Mouse (Mus musculus): ENCODE data around the gene Erich6.
A peak's percentile ranks its signal among the peaks of the same experiment; 100 is the strongest.
"Not testable (repeated sequence)": the region's sequence is repeated elsewhere in the genome, so short reads cannot be mapped to it uniquely, and the experiment has no call there.

The Erich6 gene

GRCm38 (mm10) chr3:58631693-58632092, 5.3 kb downstream of the Erich6 start:
- DNase-seq: no peak

- no peak for DNase-seq
Observed at GRCm38 (mm10) chr3:58624981-58625380, 12.0 kb downstream of the Erich6 start.

- DNase-seq: no peak
Observed at GRCm38 (mm10) chr3:58622665-58623394, 14.2 kb downstream of the Erich6 start.

GRCm38 (mm10) chr3:58621066-58621465, 15.9 kb downstream of the Erich6 start:
- DNase-seq: no peak

- no peak for DNase-seq
Observed at GRCm38 (mm10) chr3:58609985-58610384, 27.0 kb downstream of the Erich6 start.

DNA sequence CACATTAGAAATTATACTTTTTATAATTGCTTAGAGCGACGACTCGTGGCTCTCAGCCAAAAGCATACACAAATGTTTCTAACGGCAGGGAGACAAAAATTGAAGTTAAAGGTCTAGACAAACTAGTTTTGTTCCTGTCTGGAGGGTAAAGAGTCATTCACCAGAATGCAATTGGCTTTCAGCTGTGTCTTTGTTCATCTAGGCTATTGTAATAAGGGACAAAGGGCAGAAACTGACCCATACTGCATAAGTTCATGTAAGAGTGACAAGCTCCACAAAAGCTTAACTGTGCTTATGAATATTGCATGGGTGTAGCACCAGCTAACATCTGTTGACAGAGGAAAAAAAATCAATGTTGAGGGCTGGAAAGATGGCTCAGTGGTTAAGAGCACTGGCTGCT, 28.5 kb downstream of the Erich6 start:
- no peak for DNase-seq

DNA sequence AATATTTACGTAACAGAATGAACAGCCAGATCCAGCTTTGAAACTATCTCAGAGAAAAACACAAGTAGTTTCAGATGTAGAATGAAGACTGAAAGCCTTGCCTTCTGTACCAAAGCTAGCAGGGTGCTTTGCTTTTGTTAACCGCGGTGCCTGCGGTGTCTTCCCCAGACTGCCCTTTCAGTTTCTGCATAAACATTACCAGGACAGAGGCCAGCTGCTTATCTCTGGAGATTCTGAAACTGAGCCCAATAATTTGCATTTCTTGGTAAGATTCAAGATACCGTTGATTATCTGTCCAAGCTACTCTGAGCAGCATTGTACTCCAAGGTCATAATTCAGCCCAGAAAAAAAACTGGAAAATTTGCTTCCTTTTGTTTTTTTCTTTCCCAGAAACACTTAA, 43.4 kb downstream of the Erich6 start:
- DNase-seq: no peak

DNA sequence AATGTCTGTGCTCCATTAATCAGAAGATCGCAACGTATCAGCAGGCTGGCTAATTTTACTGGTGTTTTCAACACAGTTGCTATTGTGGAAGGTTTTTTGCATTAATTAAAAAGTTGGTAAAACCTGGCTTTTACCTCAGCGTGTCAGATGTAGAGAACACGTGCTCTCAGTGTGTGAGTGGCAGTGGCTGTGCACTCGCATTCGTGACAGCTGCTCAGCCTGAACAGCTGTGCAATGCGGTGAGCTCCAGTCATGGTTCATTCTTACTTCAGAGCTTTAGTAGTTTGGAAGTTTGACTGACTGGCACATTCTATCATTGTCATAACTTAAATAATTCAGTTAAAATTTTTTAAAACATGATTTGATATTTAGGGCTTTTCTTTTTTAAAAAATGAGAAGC, 44.3 kb downstream of the Erich6 start:
- DNase-seq: not testable (repeated sequence)

DNA sequence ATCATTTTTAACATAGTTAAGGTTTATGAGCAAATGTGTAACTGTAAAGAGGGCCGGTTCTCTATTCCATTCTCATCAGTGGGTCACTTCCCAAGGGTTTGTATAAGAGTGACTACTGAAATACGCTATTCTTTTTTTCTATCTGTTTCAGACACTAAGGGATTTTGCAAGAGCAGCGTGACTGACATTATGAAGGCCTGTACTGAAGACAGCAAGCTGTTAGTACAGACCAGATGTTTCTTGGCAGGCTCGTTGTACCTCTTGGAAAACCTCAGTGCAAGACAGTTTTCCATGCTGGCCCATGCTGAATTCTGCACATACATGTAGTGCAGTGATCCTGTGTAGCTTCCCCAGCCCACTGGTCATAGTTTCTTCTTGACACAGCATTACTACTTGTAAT, 46.5 kb downstream of the Erich6 start:
- DNase-seq: not testable (repeated sequence)

DNA sequence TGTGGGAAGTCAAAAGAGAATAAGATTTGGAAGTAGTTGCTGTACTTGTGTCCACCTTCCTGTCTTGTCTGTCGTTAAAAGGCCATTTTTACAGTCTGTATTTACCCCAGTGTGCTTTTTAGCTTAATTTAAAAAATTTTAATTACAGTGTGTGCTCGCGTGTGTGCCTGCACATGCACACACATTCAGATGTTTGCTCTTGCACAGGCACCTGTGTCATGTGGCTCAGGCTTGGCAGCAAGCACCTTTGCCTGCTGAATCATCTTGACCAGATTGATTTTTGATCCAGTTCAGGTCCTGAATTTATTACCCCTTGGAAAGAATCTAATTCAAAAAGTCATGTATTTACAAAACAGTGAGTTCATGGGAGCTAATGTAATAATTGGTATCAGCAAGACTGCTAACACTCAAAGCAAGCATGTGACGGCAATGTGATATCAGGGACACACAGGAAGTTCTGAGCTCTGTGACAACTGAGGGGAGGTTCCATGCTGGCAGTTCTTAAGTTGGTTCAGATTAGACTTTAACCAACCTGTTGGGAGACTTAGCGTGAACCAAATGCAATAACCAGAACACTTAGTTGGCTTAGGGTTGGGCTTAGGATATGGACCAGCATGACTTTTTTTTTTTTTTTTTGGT, 54.1 kb downstream of the Erich6 start:
- DNase-seq: no peak

- no peak for DNase-seq
Observed at GRCm38 (mm10) chr3:58582297-58582696, 54.7 kb downstream of the Erich6 start.

- DNase-seq: no peak
Observed at GRCm38 (mm10) chr3:58581530-58581929, 55.5 kb downstream of the Erich6 start.

DNA sequence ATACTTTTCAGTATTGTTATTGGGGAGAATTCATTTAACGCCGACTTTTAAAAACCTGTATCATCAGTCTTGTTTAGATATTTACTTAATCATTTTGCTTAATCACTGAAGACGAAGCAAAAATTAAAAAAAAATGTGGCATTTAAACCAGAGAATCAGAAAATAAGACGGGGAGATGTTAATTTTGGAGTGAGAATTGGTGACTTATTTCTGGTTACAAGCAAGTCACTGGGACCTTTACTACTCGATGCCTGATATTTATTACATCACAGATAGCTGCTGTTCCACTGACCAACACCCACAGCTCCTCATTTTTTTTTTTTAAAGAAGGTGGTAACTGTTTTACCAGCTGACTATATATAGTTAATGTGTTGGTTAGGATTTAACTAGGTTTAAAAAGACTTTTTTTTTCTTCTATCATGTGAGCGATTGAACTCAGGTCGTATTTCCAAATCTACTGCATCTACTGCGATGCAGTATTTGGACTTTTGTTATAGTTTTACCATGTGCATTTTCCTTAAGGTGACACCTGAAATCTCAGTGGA, 59.4 kb downstream of the Erich6 start:
- DNase-seq: no peak

DNA sequence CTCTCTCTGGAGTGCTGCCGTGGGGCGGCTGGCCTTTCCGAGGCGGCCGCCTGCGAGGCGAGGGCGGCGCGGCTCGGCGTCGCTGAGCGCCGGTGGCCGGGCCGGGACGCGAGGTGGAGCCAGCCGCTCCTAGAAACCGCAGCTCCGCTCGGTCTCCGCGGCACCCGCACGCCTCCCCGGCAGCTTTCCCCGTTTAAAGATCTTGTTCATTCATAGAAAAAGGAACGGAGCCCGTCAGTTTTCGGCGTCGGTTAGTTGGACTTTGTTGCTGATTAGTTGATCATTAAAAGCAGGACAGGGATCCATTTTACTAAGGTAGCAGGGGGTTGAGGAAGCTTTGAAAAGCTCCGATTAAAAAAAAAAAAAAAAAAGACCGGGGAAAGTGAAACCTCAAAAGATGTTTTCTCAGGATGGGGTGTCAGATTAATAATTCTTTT, 59.9 kb downstream of the Erich6 start:
- DNase-seq: no peak

GRCm38 (mm10) chr3:58576137-58577066, 60.6 kb downstream of the Erich6 start, which contains the start of gene Selenot:
Selenot (plus strand) TSS chr3:58576636.
- DNase-seq: peak; percentile 98

DNA sequence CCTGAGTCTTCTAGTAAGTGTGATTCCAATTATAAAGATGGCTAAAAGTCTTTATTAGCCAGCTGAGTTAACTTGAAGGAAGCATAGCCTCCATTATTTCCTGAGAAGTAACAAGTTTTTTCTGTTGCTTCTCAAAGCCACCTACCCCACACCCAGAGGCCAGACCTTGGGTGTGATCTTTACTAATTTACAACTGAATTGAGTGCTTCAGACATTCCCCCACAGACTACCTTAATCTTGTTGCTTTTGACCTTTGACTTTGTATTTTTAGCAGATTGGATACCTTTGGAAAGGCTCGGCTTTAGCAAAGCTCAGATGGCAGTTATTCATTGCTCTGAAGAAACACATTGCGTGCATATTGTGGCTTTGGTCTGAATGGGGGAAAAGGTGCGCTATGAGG, 66.2 kb downstream of the Erich6 start:
- no peak for DNase-seq

All from cerebellum, adult 9-11 months (tissue).